Mouse (Mus musculus) spleen, postnatal 36 days (tissue): Measurements from ENCODE around the gene Slit1.

Experiments
- DNase-seq, 2 experiments: peaks; one replicate each; pipeline ENCODE4 v3.0.0; 2022; ENCODE audit warnings: low spot score in 2 of 2, mixed read lengths in 1 of 2

Slit1 gene

DNA sequence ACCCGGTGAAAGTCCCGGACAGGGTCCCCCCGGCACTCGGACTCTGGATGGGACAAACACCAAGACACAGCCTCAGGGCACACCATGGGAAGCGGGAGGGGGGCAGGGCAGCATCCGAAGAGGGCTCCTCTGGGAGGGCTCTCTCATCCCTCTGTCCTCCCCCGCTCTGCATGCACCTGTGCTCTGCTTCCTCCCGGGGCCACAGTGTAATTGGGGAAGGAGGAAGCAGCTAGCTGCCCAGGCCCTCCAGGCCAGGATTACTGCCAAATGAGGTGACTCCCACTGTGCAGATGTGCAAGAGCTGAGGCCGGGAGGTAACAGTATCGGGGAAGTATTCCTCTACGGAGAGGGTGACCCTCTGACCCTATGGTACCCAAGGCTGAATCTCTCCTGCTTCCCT lies 142.8 kb downstream of the Slit1 start:
- DNase-seq, result no peak

DNA sequence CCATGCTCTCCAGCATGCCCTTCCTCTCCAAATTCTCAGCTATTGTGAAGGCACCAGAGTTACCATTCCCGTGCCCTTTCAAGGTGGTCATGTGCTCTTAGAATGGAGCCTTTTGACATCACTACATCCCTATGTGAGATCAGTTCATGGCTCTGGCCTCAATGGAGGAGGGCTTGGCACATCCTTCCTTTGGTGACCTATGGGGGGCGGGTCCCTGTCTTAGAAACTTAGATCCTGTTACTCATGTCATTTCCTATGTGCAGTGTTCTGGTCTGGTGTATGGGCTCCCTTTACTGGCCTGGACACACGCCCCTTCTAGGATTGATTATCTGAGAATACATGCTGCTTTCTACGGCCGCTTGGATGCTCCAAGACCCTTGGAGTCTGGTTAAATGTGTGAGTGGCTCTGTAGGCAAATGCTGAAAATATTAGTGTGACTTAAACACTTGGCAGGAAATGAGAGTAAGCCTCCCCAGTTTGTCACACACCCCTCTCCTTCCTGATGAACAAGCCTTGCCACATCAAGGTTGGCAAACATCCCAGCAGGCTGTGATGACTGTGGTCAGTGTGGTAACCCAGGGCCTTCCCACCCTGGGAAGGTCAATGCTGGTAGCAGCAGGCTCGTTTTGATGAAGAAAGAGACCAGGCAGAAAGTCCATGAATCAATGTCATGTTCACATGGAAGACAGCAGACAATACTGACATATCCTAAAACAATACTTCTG lies 146.1 kb downstream of the Slit1 start:
- no peak for DNase-seq

DNA sequence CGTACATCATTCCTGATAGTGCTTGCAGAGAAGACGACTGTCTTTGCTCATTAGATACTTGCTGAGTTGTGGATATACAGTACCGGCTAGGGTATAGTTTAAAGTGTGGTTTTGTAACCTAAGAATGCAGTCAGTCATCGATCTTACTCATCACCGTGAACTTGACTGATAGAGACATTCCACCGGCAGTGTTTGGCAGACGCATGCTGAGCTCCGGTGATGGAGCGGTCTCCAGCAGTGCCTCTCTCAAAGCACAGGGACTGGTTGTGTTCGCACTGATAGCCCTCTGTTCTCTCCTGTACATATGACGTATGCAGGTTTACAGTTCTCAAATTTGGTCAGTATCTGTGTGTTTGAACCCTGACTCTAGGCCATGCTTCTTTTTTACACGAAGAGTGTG lies 151.7 kb downstream of the Slit1 start:
- no peak for DNase-seq

DNA sequence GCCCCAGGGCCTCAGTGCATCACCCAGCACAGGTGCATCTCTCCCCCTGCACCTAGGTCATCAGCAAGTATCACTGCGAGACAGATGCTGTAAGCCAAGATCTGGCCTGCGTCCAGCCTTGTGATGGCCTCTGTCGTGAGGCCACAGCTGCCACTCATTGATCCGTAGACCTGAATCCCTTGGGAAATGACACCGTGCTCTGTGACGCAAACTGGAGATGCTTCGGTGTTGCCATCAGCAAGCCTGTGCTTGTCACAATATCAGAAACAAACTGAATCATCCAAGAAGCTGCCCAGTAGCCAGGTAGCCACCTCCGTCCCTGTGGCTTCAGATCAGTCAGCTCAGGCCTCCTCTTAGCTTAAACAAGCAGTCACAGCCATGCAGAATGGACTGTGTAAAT lies 153.8 kb downstream of the Slit1 start:
- no peak for DNase-seq

DNA sequence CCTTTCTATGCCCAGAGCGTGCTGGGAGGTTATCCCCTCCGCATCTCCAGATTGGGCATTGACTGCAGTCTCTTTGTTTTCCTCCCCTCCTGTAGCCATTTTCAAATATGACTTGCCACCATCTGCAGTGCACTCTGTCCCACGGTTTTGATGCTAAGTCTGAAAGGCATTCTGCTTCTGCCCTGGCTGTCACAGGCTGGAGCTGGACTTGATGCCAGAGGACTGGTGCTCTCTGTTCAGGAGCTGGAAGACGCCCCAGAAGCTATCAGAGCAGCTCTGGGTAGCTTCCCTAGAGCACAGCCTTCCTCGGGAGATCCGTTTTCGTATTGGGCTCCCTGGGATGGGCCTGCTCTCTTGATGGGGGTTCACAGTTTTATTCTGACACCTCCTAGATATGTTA lies 154.4 kb downstream of the Slit1 start:
- no peak for DNase-seq

DNA sequence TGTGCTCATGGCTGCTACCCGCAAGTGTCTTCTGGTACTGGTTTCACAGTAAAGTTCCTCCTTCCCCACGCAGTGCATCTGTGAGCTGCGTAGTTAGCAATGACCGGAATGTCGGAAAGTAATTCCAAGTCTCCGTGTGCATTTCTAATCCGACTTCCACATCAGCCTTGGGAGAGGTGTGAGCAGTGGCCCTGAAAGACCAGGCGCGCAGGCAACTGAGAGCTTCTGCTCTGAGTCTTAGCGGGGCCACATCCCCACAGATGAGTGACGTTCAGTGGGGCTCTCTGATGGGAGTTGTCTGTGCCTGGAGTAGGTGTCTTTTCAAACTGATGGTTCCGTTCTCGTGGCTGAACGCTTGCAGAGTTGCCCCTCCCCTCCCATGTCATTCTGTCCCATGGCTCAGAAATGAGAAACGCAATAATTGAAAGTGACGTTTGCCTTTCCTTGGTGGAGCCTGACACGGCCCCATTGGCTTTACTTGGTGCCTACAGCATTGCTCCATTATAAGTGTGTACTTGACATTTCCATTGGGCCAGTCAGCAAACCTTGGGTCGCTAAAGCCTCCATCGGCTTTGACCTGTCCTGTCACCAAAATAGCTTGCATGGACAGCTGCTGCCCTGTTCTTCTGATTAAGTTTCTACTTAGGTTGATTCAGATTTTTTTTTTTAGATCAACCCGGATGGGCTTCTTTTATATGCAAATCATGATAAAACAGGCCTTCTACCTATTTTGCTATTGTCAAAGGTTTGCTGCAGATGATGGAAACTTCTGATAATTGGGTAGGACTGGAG lies 155.8 kb downstream of the Slit1 start:
- no peak for DNase-seq

DNA sequence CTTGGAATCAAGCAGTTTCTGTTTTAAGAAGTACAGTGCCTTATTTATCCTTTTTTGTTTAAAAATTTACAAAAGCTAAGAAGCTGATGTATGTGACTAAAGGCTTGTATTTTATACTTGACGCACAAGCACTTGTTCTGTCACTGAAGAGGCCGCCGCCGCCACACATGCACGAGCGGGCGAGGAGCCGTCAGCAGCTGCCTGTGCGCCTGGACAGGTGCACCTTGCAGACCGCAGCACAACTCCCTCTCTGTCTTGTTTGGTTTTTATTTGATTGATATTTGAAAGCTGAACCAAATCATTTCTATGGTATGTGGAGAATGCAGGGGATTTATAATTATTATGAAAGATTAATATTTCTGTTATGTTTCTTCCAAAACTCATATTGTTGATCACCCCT lies 156.7 kb downstream of the Slit1 start:
- no peak for DNase-seq

DNA sequence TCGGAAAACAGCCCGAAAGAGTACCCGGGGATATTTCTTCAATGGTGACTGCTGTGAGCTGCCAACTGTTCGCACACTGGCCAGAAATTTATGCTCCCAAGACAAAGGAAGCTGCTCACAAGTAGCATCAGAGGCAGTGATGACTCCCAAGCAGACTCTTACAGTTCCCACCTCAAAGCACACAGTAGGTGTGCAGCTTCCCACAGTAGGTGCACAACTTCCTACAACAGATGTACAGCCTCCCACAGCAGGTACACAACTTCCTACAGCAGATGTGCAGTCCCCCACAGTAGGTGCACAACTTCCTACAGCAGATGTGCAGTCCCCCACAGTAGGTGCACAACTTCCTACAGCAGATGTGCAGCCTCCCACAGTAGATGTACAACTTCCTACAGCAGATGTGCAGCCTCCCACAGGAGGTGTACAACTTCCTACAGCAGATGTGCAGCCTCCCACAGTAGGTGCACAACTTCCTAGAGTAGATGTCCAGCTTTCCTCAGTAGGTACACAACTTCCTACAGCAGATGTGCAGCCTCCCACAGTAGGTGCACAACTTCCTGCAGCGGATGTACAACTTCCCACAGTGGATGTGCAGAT lies 160.4 kb downstream of the Slit1 start:
- no peak for DNase-seq

DNA sequence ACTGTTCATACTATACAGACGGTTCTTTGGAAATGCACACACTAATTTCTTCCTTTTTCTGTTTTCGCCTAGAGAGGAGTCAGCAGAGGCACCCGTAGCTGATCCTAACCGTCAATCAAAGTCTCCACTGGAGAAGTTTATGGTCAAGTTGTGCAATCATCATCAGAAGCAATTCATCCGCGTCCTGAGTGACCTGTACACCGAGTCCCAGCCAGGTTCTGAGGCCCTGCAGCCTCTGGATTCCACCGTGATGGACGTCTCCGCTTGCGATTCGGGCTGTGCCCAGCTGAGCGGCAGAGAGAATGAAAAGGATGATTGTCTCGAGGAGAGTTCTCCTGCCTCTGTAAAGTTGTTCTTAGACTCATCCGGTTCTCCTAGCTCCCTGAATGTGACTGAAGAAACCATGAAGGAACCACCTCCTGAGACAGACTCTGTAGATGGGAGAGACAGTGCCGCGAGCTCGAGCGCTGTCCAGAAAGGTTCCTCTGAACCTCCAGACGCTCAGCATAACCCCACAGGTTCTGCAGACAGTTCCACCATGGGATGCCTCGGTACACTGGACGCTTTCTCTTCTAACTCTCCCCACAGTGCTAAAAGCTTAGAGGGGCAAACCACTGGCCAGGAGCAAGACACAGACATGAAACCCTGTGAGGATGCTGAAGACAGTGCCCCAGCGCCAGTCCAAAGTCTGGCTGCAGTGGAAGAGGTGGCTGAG lies 161.6 kb downstream of the Slit1 start, which contains the start of gene Gm340:
Gene Gm340 (plus strand): TSS at position 665 of the 715 bp plus-strand sequence.
- DNase-seq, result no peak

DNA sequence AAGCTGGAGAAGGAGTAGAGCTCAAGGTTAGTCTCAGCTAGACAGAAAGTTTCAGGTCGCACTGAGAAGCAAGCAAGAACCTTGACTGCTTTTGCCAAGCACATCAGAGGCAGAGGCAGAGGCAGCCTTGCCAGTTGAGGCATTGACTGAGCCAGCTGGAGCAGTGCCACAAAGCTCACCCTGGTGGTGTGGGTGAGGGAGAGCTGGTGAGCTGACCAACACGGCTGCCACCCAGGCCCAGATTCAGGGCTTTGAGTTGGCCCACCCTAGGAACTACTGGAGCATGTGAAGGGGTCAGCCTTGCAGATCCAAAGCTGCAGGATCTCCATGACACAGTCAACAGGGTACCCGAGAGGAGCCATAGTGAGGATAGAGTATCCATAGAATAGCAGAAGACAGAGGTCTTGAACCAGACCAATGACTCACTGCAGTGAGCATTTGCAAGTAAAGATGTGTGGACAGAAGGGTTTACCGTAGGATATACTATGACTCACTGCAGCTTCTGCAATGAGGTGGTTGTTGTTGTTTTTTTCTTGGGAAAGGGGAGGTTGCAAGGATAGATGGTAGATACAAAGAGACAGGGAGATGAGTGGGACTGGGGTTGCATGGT lies 164.0 kb downstream of the Slit1 start:
- no peak for DNase-seq

DNA sequence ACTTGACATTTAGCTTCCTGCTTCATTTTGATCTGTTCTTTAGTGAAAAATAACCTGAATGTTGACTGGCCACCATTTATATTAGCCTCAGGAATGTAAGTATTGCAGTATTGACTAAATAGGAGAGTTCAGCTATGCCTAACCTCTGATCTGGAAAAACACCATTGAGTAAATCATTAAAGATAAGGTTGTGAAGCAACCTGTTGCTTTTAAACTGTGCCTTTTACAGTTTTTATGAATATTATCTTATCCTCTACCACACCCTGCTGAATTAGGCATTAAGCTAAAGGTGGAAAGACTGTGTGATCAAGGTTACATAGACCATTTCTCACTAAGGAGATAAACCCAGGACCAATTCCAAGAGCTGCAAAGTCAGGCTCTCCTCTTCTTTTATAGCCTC lies 165.9 kb downstream of the Slit1 start:
- no peak for DNase-seq

DNA sequence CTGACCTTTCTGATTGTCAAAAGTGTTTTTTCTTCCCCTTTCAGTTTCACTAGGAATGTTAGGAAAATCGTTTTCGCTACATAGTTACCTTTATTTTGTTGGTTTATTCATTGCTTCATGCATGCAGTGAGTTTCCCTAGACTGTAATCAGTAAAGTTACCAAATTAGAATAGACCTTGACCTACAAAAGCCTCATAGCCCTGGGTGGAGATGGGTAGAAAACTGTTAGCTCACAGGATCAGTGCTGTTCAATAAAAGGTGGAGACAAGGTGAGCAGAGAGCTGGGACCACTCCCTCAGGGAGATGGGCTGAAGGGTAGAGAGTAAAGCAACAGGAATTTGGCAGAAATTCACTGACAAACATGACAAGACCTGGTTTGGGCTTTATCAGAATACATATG lies 169.8 kb downstream of the Slit1 start:
- DNase-seq, result no peak

DNA sequence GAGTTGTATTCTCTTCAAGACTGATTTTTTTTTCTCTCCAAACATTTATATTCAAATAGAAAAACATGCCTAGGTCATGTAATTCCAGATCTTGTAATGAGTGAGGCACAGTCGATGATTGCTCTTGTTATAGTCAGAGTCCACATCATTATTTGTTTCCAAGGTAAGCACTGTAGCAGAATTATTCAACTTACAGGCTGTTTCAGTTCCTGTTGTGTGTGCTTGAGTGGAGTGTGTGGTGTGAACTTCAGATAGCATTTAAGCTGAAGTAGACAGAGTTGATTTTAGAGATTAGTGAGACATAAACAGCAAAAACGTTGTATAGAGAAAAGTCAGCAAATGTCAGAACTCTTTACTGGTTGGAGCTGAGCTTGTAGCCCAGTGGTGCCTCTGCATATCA lies 174.7 kb downstream of the Slit1 start:
- peak in 1 of 2 experiments; percentile 30 for DNase-seq

DNA sequence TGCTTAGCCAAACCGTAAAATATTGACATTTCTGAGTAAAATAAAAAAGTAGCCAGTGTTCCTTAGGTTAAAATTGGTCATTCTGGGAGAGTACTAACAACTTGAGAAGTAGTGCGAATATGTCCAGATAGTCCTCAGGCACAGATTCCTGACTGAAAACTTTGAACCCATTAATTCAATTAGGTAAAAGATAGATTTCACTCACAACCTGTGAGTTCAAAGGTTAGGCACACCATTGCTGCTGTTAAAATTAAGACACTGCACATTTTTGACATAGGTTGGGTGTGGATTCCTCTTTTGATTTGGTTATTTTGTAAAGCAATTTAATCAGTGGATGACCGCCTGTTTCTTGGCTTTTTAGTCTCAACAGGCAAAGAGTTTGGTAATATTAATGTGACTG lies 182.6 kb downstream of the Slit1 start:
- no peak for DNase-seq

DNA sequence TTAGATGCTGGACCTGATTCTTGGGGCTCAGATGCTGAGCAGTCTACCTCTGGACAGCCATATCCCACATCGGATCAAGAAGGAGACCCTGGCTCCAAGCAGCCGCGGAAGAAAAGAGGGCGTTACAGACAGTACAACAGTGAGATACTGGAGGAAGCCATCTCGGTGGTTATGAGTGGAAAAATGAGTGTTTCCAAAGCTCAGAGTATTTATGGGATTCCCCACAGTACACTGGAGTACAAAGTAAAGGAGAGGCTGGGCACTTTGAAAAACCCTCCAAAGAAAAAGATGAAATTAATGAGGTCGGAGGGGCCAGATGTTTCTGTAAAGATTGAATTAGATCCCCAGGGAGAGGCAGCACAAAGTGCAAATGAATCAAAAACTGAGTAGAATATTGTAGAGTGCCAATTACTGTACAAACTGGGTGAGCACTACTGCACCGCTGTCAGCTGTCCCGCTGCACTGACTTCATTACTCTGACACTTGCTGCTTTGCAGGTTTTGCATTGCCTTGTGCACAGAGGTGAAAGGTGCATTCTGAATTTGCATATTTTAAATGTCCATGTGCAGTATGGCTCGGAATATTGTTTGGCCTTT lies 184.5 kb downstream of the Slit1 start:
- no peak for DNase-seq

DNA sequence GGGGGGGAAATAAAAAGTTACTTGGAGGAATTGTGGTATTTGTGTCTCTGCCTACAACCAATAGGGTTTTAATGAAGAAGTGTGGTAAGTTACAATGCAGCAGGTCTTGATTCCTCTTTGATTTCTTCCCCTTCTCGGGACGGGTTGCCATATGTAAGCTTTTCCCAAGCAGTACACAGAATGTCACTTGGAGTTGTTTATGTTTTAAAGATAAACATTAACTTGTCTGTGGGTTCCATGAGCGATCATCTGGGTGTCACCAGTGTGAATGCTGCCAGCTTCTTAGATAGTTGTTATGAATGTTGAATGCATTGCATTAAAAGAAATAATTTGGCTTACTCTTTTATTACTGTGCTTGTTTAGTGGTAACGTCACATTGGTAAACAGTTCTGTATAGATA lies 186.0 kb downstream of the Slit1 start:
- no peak for DNase-seq

DNA sequence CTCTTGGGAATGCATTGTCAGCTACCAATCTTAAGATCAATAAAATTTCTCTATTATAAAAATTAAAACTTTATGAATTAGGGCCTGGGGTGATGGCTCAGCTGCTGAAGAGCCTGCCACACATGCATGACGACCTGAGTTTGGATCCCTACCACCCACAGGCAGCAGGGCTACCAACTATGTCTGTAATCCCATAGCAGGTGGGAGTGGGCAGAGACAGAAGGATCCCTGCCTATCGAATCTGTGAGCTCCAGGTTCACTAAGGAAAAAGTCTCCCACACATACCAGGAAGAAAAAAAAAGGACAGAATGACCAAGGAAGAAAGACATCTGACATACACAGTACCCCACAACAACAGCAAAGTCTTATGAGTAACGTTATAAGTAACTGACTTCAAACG lies 186.5 kb downstream of the Slit1 start:
- DNase-seq, result no peak
